Mouse (Mus musculus): ENCODE measurements around the gene Skiv2l. TPM values are rescaled to one million over a fixed set of nuclear protein-coding genes. Genes with fewer than 3 reads are reported as not detected.
"Not testable (repeated sequence)": the region's sequence is repeated elsewhere in the genome, so short reads cannot be mapped to it uniquely, and the experiment has no call there.

Skiv2l gene
- polyA plus RNA-seq, 1 experiment, result 58.2 TPM

- Histone ChIP-seq H3K36me3 (ENCODE audit: control insufficient read depth, insufficient read depth, low read length) (no peaks in the 10 kb centered on the region), H3K27me3 (replicated peaks; ENCODE audit: control insufficient read depth, insufficient read depth, low read length) (no peaks in the 10 kb centered on the region), H3K27ac (ENCODE audit: insufficient read depth, low read depth, low read length) (no peak overlapping the region), H3K4me1 (ENCODE audit: control insufficient read depth, insufficient read depth, low read length) (no peaks in the 10 kb centered on the region), H3K4me3 (ENCODE audit: insufficient read depth, low read depth, low read length) (no peak overlapping the region)
- 57% methylated on average over 15 of the region's 15 CpGs for WGBS
- no peak for DNase-seq
- no peak for TF ChIP-seq CTCF (conservative IDR thresholded peaks at IDR 0.05; ENCODE audit: insufficient read depth, insufficient read length, low read depth, low read length)
- TF ChIP-seq POLR2A (IDR thresholded peaks at IDR 0.05; ENCODE audit: low read depth, low read length), result no peak
Measured at GRCm38 (mm10) chr17:34811275-34811674, 38.7 kb downstream of the Skiv2l start.

GRCm38 (mm10) chr17:34810811-34811210, 39.2 kb downstream of the Skiv2l start:
- H3K27me3 ChIP-seq (replicated peaks; ENCODE audit: control insufficient read depth, insufficient read depth, low read length); DNase-seq; H3K27ac ChIP-seq (ENCODE audit: insufficient read depth, low read depth, low read length); H3K4me1 ChIP-seq (ENCODE audit: control insufficient read depth, insufficient read depth, low read length); H3K36me3 ChIP-seq (ENCODE audit: control insufficient read depth, insufficient read depth, low read length); H3K4me3 ChIP-seq (ENCODE audit: insufficient read depth, low read depth, low read length): not testable (repeated sequence)
- WGBS, result 70% methylated on average over 8 of the region's 8 CpGs

GRCm38 (mm10) chr17:34810411-34810810, 39.6 kb downstream of the Skiv2l start:
- not testable (repeated sequence) for H3K4me1 ChIP-seq (ENCODE audit: control insufficient read depth, insufficient read depth, low read length); H3K27ac ChIP-seq (ENCODE audit: insufficient read depth, low read depth, low read length); H3K27me3 ChIP-seq (replicated peaks; ENCODE audit: control insufficient read depth, insufficient read depth, low read length); H3K36me3 ChIP-seq (ENCODE audit: control insufficient read depth, insufficient read depth, low read length); H3K4me3 ChIP-seq (ENCODE audit: insufficient read depth, low read depth, low read length); DNase-seq
- 78% methylated on average over 5 of the region's 5 CpGs for WGBS

- H3K4me3 ChIP-seq (ENCODE audit: insufficient read depth, low read depth, low read length), result no peak overlapping the region
- H3K27me3 ChIP-seq (replicated peaks; ENCODE audit: control insufficient read depth, insufficient read depth, low read length), result no peaks in the 10 kb centered on the region
- H3K27ac ChIP-seq (ENCODE audit: insufficient read depth, low read depth, low read length), result no peak overlapping the region
- H3K36me3 ChIP-seq (ENCODE audit: control insufficient read depth, insufficient read depth, low read length), result no peaks in the 10 kb centered on the region
- DNase-seq, result no peak
- no peaks in the 10 kb centered on the region for H3K4me1 ChIP-seq (ENCODE audit: control insufficient read depth, insufficient read depth, low read length)
- no peak for TF ChIP-seq CTCF (conservative IDR thresholded peaks at IDR 0.05; ENCODE audit: insufficient read depth, insufficient read length, low read depth, low read length)
- TF ChIP-seq POLR2A (IDR thresholded peaks at IDR 0.05; ENCODE audit: low read depth, low read length), result no peak
- WGBS, result 86% methylated on average over 6 of the region's 6 CpGs
Measured at GRCm38 (mm10) chr17:34808599-34809205, 41.3 kb downstream of the Skiv2l start.

- no peaks in the 10 kb centered on the region for H3K27me3 ChIP-seq (replicated peaks; ENCODE audit: control insufficient read depth, insufficient read depth, low read length)
- no peaks in the 10 kb centered on the region for H3K36me3 ChIP-seq (ENCODE audit: control insufficient read depth, insufficient read depth, low read length)
- H3K4me3 ChIP-seq (ENCODE audit: insufficient read depth, low read depth, low read length), result no peak overlapping the region
- TF ChIP-seq CTCF (conservative IDR thresholded peaks at IDR 0.05; ENCODE audit: insufficient read depth, insufficient read length, low read depth, low read length), result no peak
- no peak for TF ChIP-seq POLR2A (IDR thresholded peaks at IDR 0.05; ENCODE audit: low read depth, low read length)
- no peaks in the 10 kb centered on the region for H3K4me1 ChIP-seq (ENCODE audit: control insufficient read depth, insufficient read depth, low read length)
- no peak for DNase-seq
- 67% methylated on average over 3 of the region's 3 CpGs for WGBS
- no peak overlapping the region for H3K27ac ChIP-seq (ENCODE audit: insufficient read depth, low read depth, low read length)
Measured at GRCm38 (mm10) chr17:34807176-34807575, 42.8 kb downstream of the Skiv2l start.

- no peak overlapping the region for H3K4me3 ChIP-seq (ENCODE audit: insufficient read depth, low read depth, low read length)
- no peaks in the 10 kb centered on the region for H3K4me1 ChIP-seq (ENCODE audit: control insufficient read depth, insufficient read depth, low read length)
- no peak for DNase-seq
- peak; percentile 42 for TF ChIP-seq CTCF (conservative IDR thresholded peaks at IDR 0.05; ENCODE audit: insufficient read depth, insufficient read length, low read depth, low read length)
- TF ChIP-seq POLR2A (IDR thresholded peaks at IDR 0.05; ENCODE audit: low read depth, low read length), result no peak
- H3K27me3 ChIP-seq (replicated peaks; ENCODE audit: control insufficient read depth, insufficient read depth, low read length), result no peaks in the 10 kb centered on the region
- 74% methylated on average over 6 of the region's 6 CpGs for WGBS
- no peak overlapping the region for H3K27ac ChIP-seq (ENCODE audit: insufficient read depth, low read depth, low read length)
- H3K36me3 ChIP-seq (ENCODE audit: control insufficient read depth, insufficient read depth, low read length), result no peaks in the 10 kb centered on the region
Measured at GRCm38 (mm10) chr17:34804871-34805562, 45.0 kb downstream of the Skiv2l start.

GRCm38 (mm10) chr17:34804301-34804700, 45.7 kb downstream of the Skiv2l start, which contains the start of gene Cyp21a1:
Cyp21a1 (minus strand) TSS chr17:34804561.
- not testable (repeated sequence) for H3K27ac ChIP-seq (ENCODE audit: insufficient read depth, low read depth, low read length); H3K4me1 ChIP-seq (ENCODE audit: control insufficient read depth, insufficient read depth, low read length); H3K4me3 ChIP-seq (ENCODE audit: insufficient read depth, low read depth, low read length); H3K36me3 ChIP-seq (ENCODE audit: control insufficient read depth, insufficient read depth, low read length); DNase-seq; H3K27me3 ChIP-seq (replicated peaks; ENCODE audit: control insufficient read depth, insufficient read depth, low read length)
- WGBS, result 61% methylated on average over 4 of the region's 6 CpGs

GRCm38 (mm10) chr17:34803367-34803766, 46.6 kb downstream of the Skiv2l start:
- 91% methylated on average over 6 of the region's 6 CpGs for WGBS
- not testable (repeated sequence) for H3K36me3 ChIP-seq (ENCODE audit: control insufficient read depth, insufficient read depth, low read length); H3K4me1 ChIP-seq (ENCODE audit: control insufficient read depth, insufficient read depth, low read length); H3K4me3 ChIP-seq (ENCODE audit: insufficient read depth, low read depth, low read length); DNase-seq; H3K27ac ChIP-seq (ENCODE audit: insufficient read depth, low read depth, low read length); H3K27me3 ChIP-seq (replicated peaks; ENCODE audit: control insufficient read depth, insufficient read depth, low read length)

GRCm38 (mm10) chr17:34802756-34803155, 47.3 kb downstream of the Skiv2l start:
- H3K4me1 ChIP-seq (ENCODE audit: control insufficient read depth, insufficient read depth, low read length); H3K27me3 ChIP-seq (replicated peaks; ENCODE audit: control insufficient read depth, insufficient read depth, low read length); H3K36me3 ChIP-seq (ENCODE audit: control insufficient read depth, insufficient read depth, low read length); DNase-seq; H3K4me3 ChIP-seq (ENCODE audit: insufficient read depth, low read depth, low read length); H3K27ac ChIP-seq (ENCODE audit: insufficient read depth, low read depth, low read length): not testable (repeated sequence)
- WGBS, result 90% methylated on average over 9 of the region's 9 CpGs

- not testable (repeated sequence) for H3K36me3 ChIP-seq (ENCODE audit: control insufficient read depth, insufficient read depth, low read length); H3K27ac ChIP-seq (ENCODE audit: insufficient read depth, low read depth, low read length); H3K4me1 ChIP-seq (ENCODE audit: control insufficient read depth, insufficient read depth, low read length); DNase-seq; H3K4me3 ChIP-seq (ENCODE audit: insufficient read depth, low read depth, low read length); H3K27me3 ChIP-seq (replicated peaks; ENCODE audit: control insufficient read depth, insufficient read depth, low read length)
- WGBS, result 90% methylated on average over 16 of the region's 16 CpGs
Measured at GRCm38 (mm10) chr17:34800781-34801305, 49.2 kb downstream of the Skiv2l start.

All from kidney, adult 2 months (tissue).